Mouse (Mus musculus): ENCODE data around the gene Rlbp1.

- TF ChIP-seq CTCF (IDR thresholded peaks at IDR 0.05) = no peak
- no peak for TF ChIP-seq POLR2A (IDR thresholded peaks at IDR 0.05; ENCODE audit: insufficient read depth, low read depth, low read length)
- no peak for TF ChIP-seq EP300 (IDR thresholded peaks at IDR 0.05; ENCODE audit: insufficient read depth, low read depth, low read length)
Measured at GRCm38 (mm10) chr7:79398971-79399370, 12.1 kb upstream of the Rlbp1 start.
